Mouse (Mus musculus): ENCODE data around the gene Gm34653. TPM values are rescaled to one million over a fixed set of nuclear protein-coding genes. Genes with fewer than 3 reads are reported as not detected.

Gene Gm34653
- total RNA-seq, 2 experiments from 2014 or later, result 0.20 TPM; not detected in 1

Other genes with a start within 250 kb of the Gm34653 start
- 10 to 100 TPM; 29.8 to 32.5 TPM for gene Gapvd1, start 77.8 kb upstream of the Gm34653 start, total RNA-seq (2021)
- 100 to 1,000 TPM; 189 to 222 TPM for gene Hspa5, start 61.0 kb upstream of the Gm34653 start, total RNA-seq (2021)
- 1 to 10 TPM; 8.1 to 9.8 TPM for gene Rabepk, start 33.1 kb upstream of the Gm34653 start, total RNA-seq (2021)
- 10 to 100 TPM; 44.7 TPM for gene Fbxw2, start 6.7 kb upstream of the Gm34653 start, total RNA-seq (2021)
- gene Cutal, start 41.4 kb downstream of the Gm34653 start, total RNA-seq (2021), result under 1 TPM; 0.38 TPM
- 10 to 100 TPM in 1 of 2 experiments, 1 to 10 TPM in 1; 8.2 to 13.3 TPM for gene Psmd5, start 42.0 kb downstream of the Gm34653 start, total RNA-seq (2021)
- gene Phf19, start 81.0 kb downstream of the Gm34653 start, total RNA-seq (2021), result 1 to 10 TPM in 1 of 2 experiments, under 1 TPM in 1; 0.91 to 1.3 TPM
- gene Traf1, start 128.8 kb downstream of the Gm34653 start, total RNA-seq (2021), result 1 to 10 TPM in 1 of 2 experiments, under 1 TPM in 1; 0.46 to 1.3 TPM
- not detected for gene Hc, start 228.4 kb downstream of the Gm34653 start, total RNA-seq (2021)

Data from gastrocnemius, postnatal 25 days (tissue).